24 mouse cellular contexts compared by ENCODE assay signal in genomic region chr2:124429744-124430143, GRCm38 (mm10).
DNase-seq lines count a peak whose midpoint lies in the region; ATAC-seq and TF ChIP-seq lines count a peak whose summit lies in the region.
"Had no signal": no experiment of that assay in that cellular context is flagged by ENCODE, and none has a peak within 500 bp of the region (broad histone marks: within the 10 kb centered on the region; RNA-seq: fewer than 3 reads in every experiment).

No protein-coding gene starts in this region.

- ATAC-seq in forebrain, postnatal 0 days, result peak; percentile 55; the same call in 1 of the 2 replicates
- ATAC-seq in forebrain, embryonic 12.5 days (ENCODE audit: low FRiP score), result no peak
- ATAC-seq in limb, embryonic 13.5 days (ENCODE audit: low FRiP score, low read depth), result peak; percentile 54; the same call in 1 of the 2 replicates
- peak; percentile 69; the same call in 1 of the 2 replicates for ATAC-seq in embryonic facial prominence, embryonic 12.5 days (ENCODE audit: insufficient number of reproducible peaks, insufficient read depth, low FRiP score, low TSS enrichment)
- ATAC-seq: CD4-positive, CD25-positive, alpha-beta regulatory T cell, adult 4 months; forebrain, embryonic 13.5 days; intestine, postnatal 0 days had no signal

- H3K27me3 ChIP-seq in forebrain, postnatal 0 days (ENCODE audit: insufficient read depth, low read length), result no peaks in the 10 kb centered on the region
- no peaks in the 10 kb centered on the region for H3K27me3 ChIP-seq in forebrain, embryonic 12.5 days
- H3K27me3 ChIP-seq in limb, embryonic 13.5 days, result 0 out of 2 replicates have a peak, but pooled peaks cover 3% of the 10 kb centered on the region
- H3K27me3 ChIP-seq in limb, embryonic 10.5 days (ENCODE audit: low read depth, poor library complexity, severe bottlenecking), result no peaks in the 10 kb centered on the region
- H3K27me3 ChIP-seq in embryonic facial prominence, embryonic 12.5 days, result no peaks in the 10 kb centered on the region
- H3K27me3 ChIP-seq: forebrain, embryonic 13.5 days; heart, embryonic 12.5 days; heart, embryonic 15.5 days; hindbrain, embryonic 12.5 days; hindbrain, embryonic 15.5 days had no signal

- H3K9me3 ChIP-seq in forebrain, postnatal 0 days (ENCODE audit: low read length), result no peaks in the 10 kb centered on the region
- no peaks in the 10 kb centered on the region for H3K9me3 ChIP-seq in forebrain, embryonic 12.5 days
- no peaks in the 10 kb centered on the region for H3K9me3 ChIP-seq in limb, embryonic 13.5 days
- no peaks in the 10 kb centered on the region for H3K9me3 ChIP-seq in limb, embryonic 10.5 days (replicated peaks)
- no peaks in the 10 kb centered on the region for H3K9me3 ChIP-seq in embryonic facial prominence, embryonic 12.5 days
- H3K9me3 ChIP-seq: forebrain, embryonic 13.5 days; heart, embryonic 12.5 days; heart, embryonic 15.5 days; hindbrain, embryonic 12.5 days; hindbrain, embryonic 15.5 days had no signal

- no peak overlapping the region for H3K4me3 ChIP-seq in forebrain, postnatal 0 days (ENCODE audit: low read depth, low read length)
- no peak overlapping the region for H3K4me3 ChIP-seq in forebrain, embryonic 12.5 days (replicated peaks)
- H3K4me3 ChIP-seq in limb, embryonic 13.5 days, result no peak overlapping the region
- no peak overlapping the region for H3K4me3 ChIP-seq in limb, embryonic 10.5 days
- H3K4me3 ChIP-seq in embryonic facial prominence, embryonic 12.5 days, result no peak overlapping the region
- H3K4me3 ChIP-seq: erythroblast, embryonic 14.5 days; forebrain, embryonic 13.5 days; heart, embryonic 12.5 days; heart, embryonic 15.5 days; hindbrain, embryonic 12.5 days; hindbrain, embryonic 15.5 days had no signal

- no peaks in the 10 kb centered on the region for H3K4me1 ChIP-seq in forebrain, postnatal 0 days (ENCODE audit: insufficient read depth)
- H3K4me1 ChIP-seq in forebrain, embryonic 12.5 days, result no peaks in the 10 kb centered on the region
- no peaks in the 10 kb centered on the region; the same call in 1 of the 2 replicates for H3K4me1 ChIP-seq in limb, embryonic 13.5 days
- H3K4me1 ChIP-seq in limb, embryonic 10.5 days, result 0 out of 2 replicates have a peak, but pooled peaks cover 3% of the 10 kb centered on the region
- H3K4me1 ChIP-seq in embryonic facial prominence, embryonic 12.5 days, result no peaks in the 10 kb centered on the region; the same call in 1 of the 2 replicates
- H3K4me1 ChIP-seq: forebrain, embryonic 13.5 days; hindbrain, embryonic 12.5 days; hindbrain, embryonic 15.5 days had no signal

- H3K4me2 ChIP-seq in forebrain, postnatal 0 days (ENCODE audit: low read depth), result no peak overlapping the region
- no peak overlapping the region for H3K4me2 ChIP-seq in forebrain, embryonic 12.5 days
- H3K4me2 ChIP-seq in limb, embryonic 13.5 days (replicated peaks), result no peak overlapping the region
- H3K4me2 ChIP-seq in embryonic facial prominence, embryonic 12.5 days (replicated peaks), result no peak overlapping the region
- H3K4me2 ChIP-seq: forebrain, embryonic 13.5 days; heart, embryonic 12.5 days; heart, embryonic 15.5 days; hindbrain, embryonic 12.5 days; hindbrain, embryonic 15.5 days had no signal

- DNase-seq in forebrain, postnatal 0 days, result no peak
- no peak for DNase-seq in limb, embryonic 10.5 days (ENCODE audit: low spot score)
- DNase-seq in embryo, embryonic 10.5 days (ENCODE audit: low spot score), result no peak
- no peak for DNase-seq in kidney, postnatal 4 days
- DNase-seq: adrenal gland, adult 2 months; adrenal gland, postnatal 14 days; cerebellum, adult 18-20 months; cerebellum, adult 9-10 months; cerebellum, postnatal 14 days; gastrocnemius, postnatal 25 days; heart, adult 18-20 months; heart, postnatal 14 days; kidney, adult 2 months had no signal

- H3K9ac ChIP-seq in forebrain, postnatal 0 days, result no peak overlapping the region
- H3K9ac ChIP-seq in forebrain, embryonic 12.5 days, result no peak overlapping the region
- no peak overlapping the region for H3K9ac ChIP-seq in limb, embryonic 13.5 days
- H3K9ac ChIP-seq in embryonic facial prominence, embryonic 12.5 days, result no peak overlapping the region
- H3K9ac ChIP-seq: forebrain, embryonic 13.5 days; heart, embryonic 12.5 days; heart, embryonic 15.5 days; hindbrain, embryonic 12.5 days; hindbrain, embryonic 15.5 days had no signal

- no peak overlapping the region for H3K27ac ChIP-seq in forebrain, postnatal 0 days (ENCODE audit: low read depth, low read length)
- no peak overlapping the region for H3K27ac ChIP-seq in forebrain, embryonic 12.5 days
- no peak overlapping the region for H3K27ac ChIP-seq in limb, embryonic 13.5 days
- no peak overlapping the region for H3K27ac ChIP-seq in limb, embryonic 10.5 days
- H3K27ac ChIP-seq in embryonic facial prominence, embryonic 12.5 days, result no peak overlapping the region
- H3K27ac ChIP-seq: forebrain, embryonic 13.5 days; heart, embryonic 15.5 days; hindbrain, embryonic 12.5 days; hindbrain, embryonic 15.5 days had no signal

- 68% methylated on average over 5 of the region's 5 CpGs for WGBS in forebrain, postnatal 0 days
- WGBS in forebrain, embryonic 12.5 days, result 79% methylated on average over 5 of the region's 5 CpGs
- WGBS in limb, embryonic 13.5 days, result 68% methylated on average over 5 of the region's 5 CpGs
- 92% methylated on average over 5 of the region's 5 CpGs for WGBS in limb, embryonic 10.5 days
- 60% methylated on average over 5 of the region's 5 CpGs for WGBS in embryonic facial prominence, embryonic 12.5 days

- no peaks in the 10 kb centered on the region for H3K36me3 ChIP-seq in forebrain, postnatal 0 days (ENCODE audit: insufficient read depth)
- H3K36me3 ChIP-seq in forebrain, embryonic 12.5 days (replicated peaks), result no peaks in the 10 kb centered on the region
- no peaks in the 10 kb centered on the region for H3K36me3 ChIP-seq in limb, embryonic 13.5 days
- H3K36me3 ChIP-seq in limb, embryonic 10.5 days, result no peaks in the 10 kb centered on the region
- H3K36me3 ChIP-seq in embryonic facial prominence, embryonic 12.5 days, result no peaks in the 10 kb centered on the region
- H3K36me3 ChIP-seq: heart, embryonic 12.5 days; heart, embryonic 15.5 days; hindbrain, embryonic 12.5 days; hindbrain, embryonic 15.5 days had no signal

- TF ChIP-seq CTCF in forebrain, postnatal 0 days (IDR thresholded peaks at IDR 0.05; ENCODE audit: low read depth), result no peak
